Mouse (Mus musculus) CH12.LX (cell line): Measurements from ENCODE around the gene Taf12.

ENCODE experiments used
- CTCF ChIP-seq, 2 experiments: IDR thresholded peaks in 1 of 2; conservative IDR thresholded peaks in 1 of 2; 2 replicates each; pipeline ENCODE4 v1.5.1; 2011 to 2012; ENCODE audit warnings: low read depth in 2 of 2, low read length in 2 of 2, improper control_type of control experiment in 1 of 2, inconsistent platforms in 1 of 2, mild to moderate bottlenecking in 1 of 2, moderate library complexity in 1 of 2
- EP300 ChIP-seq: IDR thresholded peaks from 2 replicates; pipeline ENCODE4 v1.6.1; 2011; ENCODE audit warnings: low read length, improper control_type of control experiment

- no peak for TF ChIP-seq EP300
- no peak for TF ChIP-seq CTCF (conservative IDR thresholded peaks at IDR 0.05 in 1 of 2, IDR thresholded peaks at IDR 0.05 in 1 of 2; ENCODE audit: low read depth in 2 of 2, low read length in 2 of 2)
Observed at GRCm38 (mm10) chr4:132234710-132235109, 39.5 kb upstream of the Taf12 start.
